Mouse (Mus musculus) spleen, adult 2 months (tissue): ENCODE measurements around the gene Homer2.

ENCODE experiments used
- CTCF ChIP-seq: fragments of 200-500 bp; IDR thresholded peaks from 2 replicates; pipeline ENCODE4 v1.5.1; 2011; ENCODE audit warnings: mild to moderate bottlenecking, inconsistent platforms; ENCODE audit not compliant: insufficient read depth, insufficient read length, insufficient replicate concordance; ENCODE audit errors: extremely low read depth
- POLR2A ChIP-seq: fragments of 200-500 bp; IDR thresholded peaks from 2 replicates; pipeline ENCODE4 v1.6.1; 2011; ENCODE audit warnings: low read depth, low read length, inconsistent platforms

GRCm38 (mm10) chr7:81577872-81578271, 129.5 kb downstream of the Homer2 start:
- TF ChIP-seq CTCF (no peak), POLR2A (no peak)
